Mouse (Mus musculus): ENCODE results near the gene Shank2. TPM values are rescaled to one million over a fixed set of nuclear protein-coding genes. Genes with fewer than 3 reads are reported as not detected.
A peak's percentile ranks its signal among the peaks of the same experiment; 100 is the strongest.

Gene Shank2
- total and polyA plus RNA-seq, 3 experiments, result 0.31 to 0.55 (median 0.41) TPM

DNA sequence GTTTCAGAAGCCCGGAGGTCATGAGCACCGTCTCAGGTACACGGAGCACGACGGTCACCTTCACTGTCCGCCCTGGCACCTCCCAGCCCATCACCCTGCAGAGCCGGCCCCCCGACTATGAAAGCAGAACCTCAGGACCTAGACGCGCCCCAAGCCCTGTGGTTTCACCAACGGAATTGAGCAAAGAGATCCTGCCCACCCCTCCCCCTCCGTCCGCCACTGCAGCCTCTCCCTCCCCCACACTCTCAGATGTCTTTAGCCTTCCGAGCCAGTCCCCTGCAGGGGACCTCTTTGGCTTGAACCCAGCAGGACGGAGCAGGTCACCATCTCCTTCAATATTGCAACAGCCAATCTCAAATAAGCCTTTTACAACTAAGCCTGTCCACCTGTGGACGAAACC, 418.8 kb downstream of the Shank2 start:
- Histone ChIP-seq H3K27me3 (ENCODE audit: control insufficient read depth, insufficient read depth, low read length) (no peaks in the 10 kb centered on the region), H3K4me3 (no peak overlapping the region), H3K9ac (ENCODE audit: low read depth, low read length) (no peak overlapping the region), H3K36me3 (ENCODE audit: control insufficient read depth, insufficient read depth, low read length) (no peaks in the 10 kb centered on the region), H3K79me2 (replicated peaks; ENCODE audit: control insufficient read depth, insufficient read depth, low read length) (no peaks in the 10 kb centered on the region), H3K4me1 (ENCODE audit: control insufficient read depth, insufficient read depth, low read length) (no peaks in the 10 kb centered on the region), H3K27ac (no peak overlapping the region)
- TF ChIP-seq EP300 (IDR thresholded peaks at IDR 0.05; ENCODE audit: insufficient read depth, low read depth, low read length), result no peak
- TF ChIP-seq POLR2A (IDR thresholded peaks at IDR 0.05; ENCODE audit: insufficient read depth, low read depth, low read length), result no peak
- no peak for TF ChIP-seq CTCF (IDR thresholded peaks at IDR 0.05)
- intact Hi-C loops (cut with DNase I), result no loop called here
- WGBS, result 36% methylated on average over 16 of the region's 16 CpGs
- no peak for DNase-seq

DNA sequence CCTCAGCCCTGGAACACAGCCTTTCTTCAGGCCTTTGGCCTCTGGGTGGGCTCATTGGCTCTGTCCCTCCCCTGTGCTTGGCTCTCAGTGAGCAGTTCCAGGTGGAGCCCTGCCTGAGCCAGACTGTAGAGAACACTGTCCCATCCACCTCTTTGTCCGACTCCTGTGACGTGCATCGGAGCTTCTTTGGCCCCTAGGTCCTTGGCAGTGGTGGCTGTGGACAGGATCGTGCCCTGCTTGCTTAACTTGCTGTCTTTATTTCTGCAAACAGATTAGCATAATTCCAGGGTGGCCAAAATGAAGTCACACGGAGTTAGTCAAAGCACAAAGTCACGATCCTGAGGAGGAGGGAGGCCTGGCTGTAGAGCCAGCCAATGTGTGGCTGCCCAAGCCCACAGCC, 419.8 kb downstream of the Shank2 start:
- H3K4me1 ChIP-seq (ENCODE audit: control insufficient read depth, insufficient read depth, low read length), result no peaks in the 10 kb centered on the region
- no peaks in the 10 kb centered on the region for H3K79me2 ChIP-seq (replicated peaks; ENCODE audit: control insufficient read depth, insufficient read depth, low read length)
- intact Hi-C loops (cut with DNase I), result no loop called here

DNA sequence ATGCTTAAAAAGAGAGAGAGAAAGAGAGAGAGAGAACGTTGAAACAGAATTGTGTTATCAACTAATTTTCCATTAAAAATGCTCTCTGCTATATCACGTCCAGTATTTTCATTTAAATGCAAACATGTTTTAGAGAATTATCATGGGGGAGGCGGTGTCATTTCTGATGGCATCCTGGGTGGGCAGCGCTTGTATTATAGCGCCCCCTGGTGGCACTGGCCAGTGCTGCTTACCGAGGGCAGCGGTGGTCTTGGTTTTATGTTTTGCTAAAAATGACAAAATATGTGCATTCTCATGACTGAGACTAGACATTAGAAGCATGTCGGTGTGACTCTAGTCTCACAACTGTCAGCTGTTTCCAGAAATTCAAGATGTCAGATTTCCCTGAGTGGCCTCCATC, 424.2 kb downstream of the Shank2 start:
- no peak overlapping the region for H3K4me3 ChIP-seq
- H3K27me3 ChIP-seq (ENCODE audit: control insufficient read depth, insufficient read depth, low read length), result no peaks in the 10 kb centered on the region
- no peaks in the 10 kb centered on the region for H3K79me2 ChIP-seq (replicated peaks; ENCODE audit: control insufficient read depth, insufficient read depth, low read length)
- H3K27ac ChIP-seq, result no peak overlapping the region
- no peaks in the 10 kb centered on the region for H3K36me3 ChIP-seq (ENCODE audit: control insufficient read depth, insufficient read depth, low read length)
- no peaks in the 10 kb centered on the region for H3K4me1 ChIP-seq (ENCODE audit: control insufficient read depth, insufficient read depth, low read length)
- TF ChIP-seq CTCF (IDR thresholded peaks at IDR 0.05) (peak; percentile 100), EP300 (IDR thresholded peaks at IDR 0.05; ENCODE audit: insufficient read depth, low read depth, low read length) (0 out of 2 replicates have a peak, but pooled peaks have one; percentile 44), POLR2A (IDR thresholded peaks at IDR 0.05; ENCODE audit: insufficient read depth, low read depth, low read length) (no peak)
- intact Hi-C loops (cut with DNase I), result loop anchor here (1.0 to 5.0 kb wide), 2 partner anchors 209 to 329 kb away; no protein-coding TSS in a partner anchor
- WGBS, result 9% methylated on average over 8 of the region's 8 CpGs
- peak; percentile 20 to 59 for DNase-seq
- H3K9ac ChIP-seq (ENCODE audit: low read depth, low read length), result no peak overlapping the region

More for the DNA sequence above, 419.8 kb downstream of the Shank2 start:
- no peak for DNase-seq
- 68% methylated on average over 6 of the region's 6 CpGs for WGBS
- Histone ChIP-seq H3K27me3 (ENCODE audit: control insufficient read depth, insufficient read depth, low read length) (no peaks in the 10 kb centered on the region), H3K4me3 (no peak overlapping the region), H3K36me3 (ENCODE audit: control insufficient read depth, insufficient read depth, low read length) (no peaks in the 10 kb centered on the region), H3K9ac (ENCODE audit: low read depth, low read length) (no peak overlapping the region), H3K27ac (no peak overlapping the region)
- TF ChIP-seq EP300 (IDR thresholded peaks at IDR 0.05; ENCODE audit: insufficient read depth, low read depth, low read length) (no peak), POLR2A (IDR thresholded peaks at IDR 0.05; ENCODE audit: insufficient read depth, low read depth, low read length) (no peak), CTCF (IDR thresholded peaks at IDR 0.05) (no peak)

DNA sequence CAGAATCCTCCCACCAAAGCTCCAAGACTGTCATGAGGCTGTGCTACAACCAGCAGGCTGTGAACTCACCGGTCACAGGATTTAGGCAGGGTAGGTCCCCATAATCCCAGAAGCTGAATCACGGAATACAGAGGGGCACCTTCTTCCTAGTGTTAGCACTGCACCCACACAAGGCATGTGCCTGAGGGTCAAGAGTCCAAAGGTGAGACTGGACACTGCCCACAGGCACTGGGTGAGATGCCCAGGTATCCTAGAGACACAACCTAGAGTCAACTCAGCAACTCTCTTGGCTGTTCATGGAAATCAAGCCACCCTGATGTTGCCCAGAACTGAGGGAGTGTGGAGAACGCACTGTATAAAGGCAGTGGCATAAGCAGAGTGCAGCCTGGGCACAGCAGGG, 424.9 kb downstream of the Shank2 start:
- no peak overlapping the region for H3K27ac ChIP-seq
- DNase-seq, result no peak
- WGBS, result 74% methylated on average over 3 of the region's 3 CpGs
- H3K79me2 ChIP-seq (replicated peaks; ENCODE audit: control insufficient read depth, insufficient read depth, low read length), result no peaks in the 10 kb centered on the region
- no peak for TF ChIP-seq POLR2A (IDR thresholded peaks at IDR 0.05; ENCODE audit: insufficient read depth, low read depth, low read length)
- TF ChIP-seq CTCF (IDR thresholded peaks at IDR 0.05), result no peak
- TF ChIP-seq EP300 (IDR thresholded peaks at IDR 0.05; ENCODE audit: insufficient read depth, low read depth, low read length), result no peak
- H3K27me3 ChIP-seq (ENCODE audit: control insufficient read depth, insufficient read depth, low read length), result no peaks in the 10 kb centered on the region
- no peaks in the 10 kb centered on the region for H3K4me1 ChIP-seq (ENCODE audit: control insufficient read depth, insufficient read depth, low read length)
- H3K36me3 ChIP-seq (ENCODE audit: control insufficient read depth, insufficient read depth, low read length), result no peaks in the 10 kb centered on the region
- intact Hi-C loops (cut with DNase I), result loop anchor here (1.0 to 5.0 kb wide), 2 partner anchors 209 to 329 kb away; no protein-coding TSS in a partner anchor
- no peak overlapping the region for H3K9ac ChIP-seq (ENCODE audit: low read depth, low read length)
- H3K4me3 ChIP-seq, result no peak overlapping the region

DNA sequence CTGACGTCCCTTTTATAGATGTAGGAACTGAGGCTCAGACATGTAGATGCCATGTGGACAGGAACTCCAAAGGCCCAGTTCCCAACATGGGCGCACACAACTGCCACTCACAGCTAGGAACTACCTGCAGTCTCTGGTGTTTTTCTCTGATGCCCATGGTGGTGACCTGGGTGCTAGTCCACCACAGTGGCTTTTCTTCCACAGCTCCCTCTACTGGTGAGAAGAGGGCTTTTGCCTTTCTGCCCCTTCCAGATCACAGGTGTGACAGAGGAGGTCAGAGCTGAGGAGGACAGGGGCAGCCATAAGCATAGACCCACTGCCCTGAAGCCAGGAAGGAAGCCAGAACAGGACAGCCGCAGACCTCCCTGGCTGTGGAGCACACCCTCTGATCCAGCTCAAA, 425.7 kb downstream of the Shank2 start:
- DNase-seq, result no peak
- intact Hi-C loops (cut with DNase I), result loop anchor here (5.0 kb wide), 1 partner anchor 330 kb away; no protein-coding TSS in a partner anchor
- 84% methylated on average over 3 of the region's 3 CpGs for WGBS

DNA sequence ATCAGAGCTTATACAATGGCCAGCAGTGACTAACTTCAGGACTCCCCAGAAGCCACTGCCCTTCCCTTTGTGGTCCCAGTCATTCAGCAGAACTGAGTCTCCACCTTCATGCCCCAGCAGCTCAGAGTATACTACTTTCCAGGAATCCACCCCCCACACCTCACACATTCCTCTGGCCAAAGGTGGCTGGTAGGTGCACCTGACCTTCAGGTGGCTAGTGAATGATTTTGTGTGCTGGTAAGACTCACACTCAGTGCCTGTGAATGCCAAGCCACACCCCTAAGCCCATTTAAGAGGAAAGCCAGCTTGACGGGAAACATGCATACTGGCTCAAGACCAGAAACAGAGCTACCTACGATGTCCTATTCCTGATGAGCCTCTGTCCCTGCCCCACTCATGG, 431.2 kb downstream of the Shank2 start:
- WGBS, result 33% methylated on average over 2 of the region's 2 CpGs
- H3K27me3 ChIP-seq (ENCODE audit: control insufficient read depth, insufficient read depth, low read length), result no peaks in the 10 kb centered on the region
- H3K4me1 ChIP-seq (ENCODE audit: control insufficient read depth, insufficient read depth, low read length), result no peaks in the 10 kb centered on the region
- intact Hi-C loops (cut with DNase I), result no loop called here
- no peak overlapping the region for H3K4me3 ChIP-seq
- no peak for DNase-seq
- no peak overlapping the region for H3K27ac ChIP-seq
- TF ChIP-seq EP300 (IDR thresholded peaks at IDR 0.05; ENCODE audit: insufficient read depth, low read depth, low read length) (no peak), CTCF (IDR thresholded peaks at IDR 0.05) (no peak), POLR2A (IDR thresholded peaks at IDR 0.05; ENCODE audit: insufficient read depth, low read depth, low read length) (no peak)
- no peaks in the 10 kb centered on the region for H3K79me2 ChIP-seq (replicated peaks; ENCODE audit: control insufficient read depth, insufficient read depth, low read length)
- H3K9ac ChIP-seq (ENCODE audit: low read depth, low read length), result no peak overlapping the region
- no peaks in the 10 kb centered on the region for H3K36me3 ChIP-seq (ENCODE audit: control insufficient read depth, insufficient read depth, low read length)

More for the DNA sequence above, 425.7 kb downstream of the Shank2 start:
- Histone ChIP-seq H3K4me1 (ENCODE audit: control insufficient read depth, insufficient read depth, low read length) (no peaks in the 10 kb centered on the region), H3K27me3 (ENCODE audit: control insufficient read depth, insufficient read depth, low read length) (no peaks in the 10 kb centered on the region), H3K79me2 (replicated peaks; ENCODE audit: control insufficient read depth, insufficient read depth, low read length) (no peaks in the 10 kb centered on the region), H3K27ac (no peak overlapping the region), H3K4me3 (no peak overlapping the region), H3K36me3 (ENCODE audit: control insufficient read depth, insufficient read depth, low read length) (no peaks in the 10 kb centered on the region), H3K9ac (ENCODE audit: low read depth, low read length) (no peak overlapping the region)
- TF ChIP-seq POLR2A (IDR thresholded peaks at IDR 0.05; ENCODE audit: insufficient read depth, low read depth, low read length) (no peak), EP300 (IDR thresholded peaks at IDR 0.05; ENCODE audit: insufficient read depth, low read depth, low read length) (no peak), CTCF (IDR thresholded peaks at IDR 0.05) (peak; percentile 57)

Measured in heart, adult 2 months (tissue).